Mouse (Mus musculus) liver, embryonic 11.5 days (tissue): Measurements from ENCODE around the gene Gjb4. TPM values are rescaled to one million over a fixed set of nuclear protein-coding genes. Genes with fewer than 3 reads are reported as not detected.

Experiments
- ATAC-seq: fragments of 200-750 bp; cut with Nextera tagmentation; replicated peaks from 2 replicates; pipeline ENCODE4 v1.8.0; 2017; ENCODE audit warnings: moderate number of reproducible peaks, mild to moderate bottlenecking, moderate TSS enrichment, moderate library complexity; ENCODE audit not compliant: low FRiP score
- DNase-seq: peaks from one replicate; pipeline ENCODE4 v3.0.0-alpha.2; 2017; ENCODE audit warnings: low spot score
- H3K27ac ChIP-seq: fragments of 300-500 bp; sonication (generic); 2 replicates; pipeline ENCODE4 v1.5.1; 2014; ENCODE audit warnings: mild to moderate bottlenecking, low read depth, low read length, control low read depth
- H3K27me3 ChIP-seq: fragments of 300-500 bp; sonication (generic); replicated peaks from 2 replicates; pipeline ENCODE4 v1.6.1; 2014; ENCODE audit warnings: low read length, mixed read lengths; ENCODE audit not compliant: control insufficient read depth, insufficient read depth
- H3K36me3 ChIP-seq: fragments of 300-500 bp; sonication (generic); 2 replicates; pipeline ENCODE4 v1.6.1; 2014; ENCODE audit warnings: mild to moderate bottlenecking, low read length, moderate library complexity, mixed read lengths; ENCODE audit not compliant: control insufficient read depth, insufficient read depth
- H3K4me1 ChIP-seq: fragments of 300-500 bp; sonication (generic); replicated peaks from 2 replicates; pipeline ENCODE4 v1.6.1; 2014; ENCODE audit warnings: low read length, mixed read lengths; ENCODE audit not compliant: control insufficient read depth, insufficient read depth
- H3K4me2 ChIP-seq: fragments of 300-500 bp; sonication (generic); 2 replicates; pipeline ENCODE4 v1.6.1; 2014; ENCODE audit warnings: mild to moderate bottlenecking, control low read depth, moderate library complexity
- H3K4me3 ChIP-seq: fragments of 300-500 bp; sonication (generic); 2 replicates; pipeline ENCODE4 v1.5.1; 2014; ENCODE audit warnings: low read depth, low read length, control low read depth
- H3K9ac ChIP-seq: fragments of 300-500 bp; sonication (generic); 2 replicates; pipeline ENCODE4 v1.6.1; 2014; ENCODE audit warnings: low read depth, low read length, control low read depth
- H3K9me3 ChIP-seq: fragments of 300-500 bp; sonication (generic); 2 replicates; pipeline ENCODE4 v1.6.1; 2016; ENCODE audit warnings: low read length, inconsistent platforms, mixed read lengths; ENCODE audit not compliant: control insufficient read depth
- WGBS: fragments of 180-500 bp; shearing (Covaris S2); extraction: QIAGEN DNeasy Blood & Tissue Kit; methylation state at CpG from one replicate; pipeline ENCODE4 v1.1.7; 2014; 5-methylcytosine and 5-hydroxymethylcytosine counted together
- polyA plus RNA-seq: library from polyadenylated mRNA; unstranded; fragments of >200 nt; fragmentation: Nextera tagmentation; extraction: Ambion mirVana; gene quantifications from 2 replicates; pipeline ENCODE4 v1.2.1, GENCODE M21; 2014

Gene Gjb4
- polyA plus RNA-seq, 1 experiment from 2014 or later, result not detected

DNA sequence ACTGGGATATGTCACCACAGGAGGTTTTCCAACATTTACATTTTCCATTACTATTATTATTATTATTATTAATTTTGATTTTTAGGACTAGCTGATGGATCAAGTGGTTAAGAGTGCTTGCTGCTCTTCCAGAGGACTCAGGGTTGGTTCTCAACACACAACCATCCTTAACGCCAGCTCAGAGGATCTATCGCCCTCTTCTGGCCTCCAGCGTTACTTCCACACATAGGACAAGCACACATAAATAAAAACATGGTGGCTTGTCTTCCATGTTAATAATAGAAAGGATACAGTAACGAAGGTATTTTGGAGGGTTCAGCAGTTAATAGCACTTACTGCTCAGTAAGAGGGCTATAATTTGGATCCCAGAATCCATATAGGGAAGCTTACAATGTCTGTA, 20.8 kb upstream of the Gjb4 start:
- Histone ChIP-seq H3K9me3 (no peaks in the 10 kb centered on the region), H3K4me2 (no peak overlapping the region), H3K27ac (no peak overlapping the region), H3K36me3 (no peaks in the 10 kb centered on the region), H3K4me3 (no peak overlapping the region), H3K9ac (no peak overlapping the region), H3K4me1 (no peaks in the 10 kb centered on the region), H3K27me3 (no peaks in the 10 kb centered on the region)
- 79% methylated on average over 4 of the region's 4 CpGs for WGBS
- DNase-seq (no peak), ATAC-seq (no peak)

DNA sequence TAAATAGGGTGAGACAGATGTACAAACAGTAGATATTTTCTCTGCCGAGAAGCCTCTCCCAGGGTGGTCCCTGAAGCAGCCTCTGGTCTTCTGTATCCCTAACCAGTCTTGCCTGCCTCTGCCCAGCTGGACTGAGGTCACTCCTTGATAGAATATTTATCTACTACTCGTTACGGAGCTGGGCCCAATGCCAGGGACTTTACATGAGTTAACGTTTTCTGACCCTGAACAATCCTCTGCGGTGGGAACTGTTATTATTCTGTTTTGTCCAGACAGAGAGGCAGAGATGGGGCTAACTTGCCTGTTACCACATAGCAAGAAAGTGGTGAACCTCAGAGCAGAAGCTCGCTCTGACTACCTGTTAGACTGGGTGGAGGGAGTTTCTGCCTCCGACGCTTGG, 19.6 kb upstream of the Gjb4 start:
- no peak overlapping the region for H3K4me3 ChIP-seq
- no peaks in the 10 kb centered on the region for H3K9me3 ChIP-seq
- H3K27ac ChIP-seq, result no peak overlapping the region
- 61% methylated on average over 8 of the region's 8 CpGs for WGBS
- DNase-seq (no peak), ATAC-seq (no peak)
- H3K4me2 ChIP-seq, result no peak overlapping the region
- H3K27me3 ChIP-seq, result no peaks in the 10 kb centered on the region
- H3K9ac ChIP-seq, result no peak overlapping the region
- no peaks in the 10 kb centered on the region for H3K36me3 ChIP-seq
- H3K4me1 ChIP-seq, result no peaks in the 10 kb centered on the region

DNA sequence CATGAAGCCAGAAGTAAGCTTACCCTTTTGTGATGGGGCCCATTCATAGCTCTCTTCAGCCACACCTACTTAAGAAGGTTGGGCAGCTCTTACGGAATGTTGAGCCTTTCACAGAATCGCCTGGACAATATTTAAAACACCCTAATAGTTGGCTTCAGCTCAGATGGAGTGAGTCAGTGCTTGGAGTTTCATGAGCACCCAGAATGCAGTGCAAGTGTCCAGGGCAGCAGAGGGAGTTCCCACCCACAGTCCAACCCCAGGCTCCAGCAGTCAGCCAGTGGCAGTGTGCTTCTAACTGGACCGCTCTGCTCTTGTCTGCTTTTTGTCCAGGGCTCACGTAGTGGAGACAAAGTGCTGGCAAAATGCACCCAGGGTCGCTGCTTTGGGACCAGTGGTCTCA, 17.7 kb upstream of the Gjb4 start:
- 68% methylated on average over 5 of the region's 5 CpGs for WGBS
- no peaks in the 10 kb centered on the region for H3K9me3 ChIP-seq
- H3K36me3 ChIP-seq, result no peaks in the 10 kb centered on the region
- H3K4me2 ChIP-seq, result no peak overlapping the region
- DNase-seq (no peak), ATAC-seq (no peak)
- no peaks in the 10 kb centered on the region for H3K27me3 ChIP-seq
- no peak overlapping the region for H3K4me3 ChIP-seq
- no peak overlapping the region for H3K9ac ChIP-seq
- H3K4me1 ChIP-seq, result no peaks in the 10 kb centered on the region
- H3K27ac ChIP-seq, result no peak overlapping the region

DNA sequence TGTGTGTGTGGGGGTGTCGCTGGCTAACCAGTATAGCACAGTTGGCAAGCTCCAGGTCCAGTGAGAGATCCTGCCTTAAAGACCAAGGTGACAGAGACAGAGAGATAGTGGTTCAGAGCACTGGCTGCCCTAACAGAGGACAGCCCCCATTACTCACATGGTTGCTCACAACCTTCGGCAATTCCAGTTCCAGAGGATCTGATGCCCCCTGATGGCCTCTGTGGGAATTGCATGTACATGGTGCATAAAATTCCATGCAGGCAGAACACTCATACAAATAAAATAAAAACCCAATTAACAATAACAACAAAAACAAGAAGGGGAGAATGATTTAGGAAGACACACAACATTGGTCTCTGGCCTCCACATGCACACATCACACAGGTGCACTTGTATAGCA, 16.6 kb upstream of the Gjb4 start:
- 45% methylated on average over 2 of the region's 2 CpGs for WGBS
- H3K36me3 ChIP-seq, result no peaks in the 10 kb centered on the region
- no peak for DNase-seq
- no peak overlapping the region for H3K4me2 ChIP-seq
- no peak overlapping the region for H3K9ac ChIP-seq
- no peaks in the 10 kb centered on the region for H3K9me3 ChIP-seq
- no peak overlapping the region for H3K27ac ChIP-seq
- H3K27me3 ChIP-seq, result no peaks in the 10 kb centered on the region
- no peak overlapping the region for H3K4me3 ChIP-seq
- no peaks in the 10 kb centered on the region for H3K4me1 ChIP-seq
- ATAC-seq, result no peak

DNA sequence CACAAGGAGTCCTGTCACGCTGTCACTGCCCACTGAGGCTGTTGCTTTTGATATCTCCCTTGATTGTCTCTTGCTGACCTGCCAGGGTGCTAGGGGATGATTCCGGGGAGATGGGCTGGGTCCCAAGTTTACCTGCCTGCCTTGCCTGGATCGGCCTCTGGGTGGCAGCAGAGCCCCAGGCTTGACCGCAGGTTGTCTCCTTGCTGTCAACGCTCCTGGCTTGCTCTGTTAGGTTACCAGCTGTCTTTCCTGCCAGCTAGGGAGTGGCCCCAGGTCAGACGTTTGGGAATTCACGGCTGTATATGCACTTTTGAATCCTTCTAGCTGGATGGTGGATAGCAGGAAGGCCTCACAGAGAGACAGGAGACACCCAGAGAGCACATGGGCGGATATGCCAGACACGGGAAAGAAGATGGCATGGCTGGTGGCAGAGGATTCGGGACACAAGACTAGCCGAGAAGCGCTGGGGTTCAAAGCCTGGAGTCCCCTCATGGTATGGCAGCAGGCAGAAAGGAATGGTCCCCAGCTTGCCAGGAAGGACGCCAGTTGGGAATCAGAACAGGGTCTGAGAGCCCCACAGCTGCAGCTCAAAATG, 14.6 kb upstream of the Gjb4 start:
- Histone ChIP-seq H3K36me3 (no peaks in the 10 kb centered on the region), H3K4me3 (no peak overlapping the region), H3K4me2 (no peak overlapping the region), H3K27me3 (no peaks in the 10 kb centered on the region), H3K27ac (no peak overlapping the region), H3K4me1 (no peaks in the 10 kb centered on the region), H3K9me3 (no peaks in the 10 kb centered on the region), H3K9ac (no peak overlapping the region)
- DNase-seq, result peak; percentile 69
- 28% methylated on average over 13 of the region's 13 CpGs for WGBS
- ATAC-seq, result no peak

DNA sequence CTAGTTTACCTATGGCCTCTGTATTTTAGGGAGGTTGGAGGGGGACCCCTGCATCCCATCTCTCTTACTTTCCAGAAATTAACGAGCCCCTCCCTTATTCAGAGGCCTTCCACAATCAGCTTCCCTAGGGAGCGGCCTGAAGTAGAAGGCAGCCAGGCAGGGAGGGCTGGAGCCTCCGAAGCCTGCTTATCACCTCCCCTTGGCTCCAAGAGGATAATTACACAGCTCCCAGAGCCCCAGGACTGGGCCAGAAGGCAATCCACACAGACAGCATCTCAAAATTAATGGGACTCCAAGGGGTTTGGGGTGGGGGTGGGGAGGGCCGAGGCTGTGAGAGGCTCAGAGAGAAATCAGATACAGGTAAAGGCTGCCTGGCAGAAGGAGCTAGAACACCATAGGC, 12.0 kb upstream of the Gjb4 start:
- no peak overlapping the region for H3K4me3 ChIP-seq
- H3K9me3 ChIP-seq, result no peaks in the 10 kb centered on the region
- no peak overlapping the region for H3K9ac ChIP-seq
- ATAC-seq, result no peak
- H3K27me3 ChIP-seq, result no peaks in the 10 kb centered on the region
- no peaks in the 10 kb centered on the region for H3K36me3 ChIP-seq
- WGBS, result 32% methylated on average over 4 of the region's 4 CpGs
- no peak overlapping the region for H3K27ac ChIP-seq
- DNase-seq, result no peak
- no peaks in the 10 kb centered on the region for H3K4me1 ChIP-seq
- no peak overlapping the region for H3K4me2 ChIP-seq

DNA sequence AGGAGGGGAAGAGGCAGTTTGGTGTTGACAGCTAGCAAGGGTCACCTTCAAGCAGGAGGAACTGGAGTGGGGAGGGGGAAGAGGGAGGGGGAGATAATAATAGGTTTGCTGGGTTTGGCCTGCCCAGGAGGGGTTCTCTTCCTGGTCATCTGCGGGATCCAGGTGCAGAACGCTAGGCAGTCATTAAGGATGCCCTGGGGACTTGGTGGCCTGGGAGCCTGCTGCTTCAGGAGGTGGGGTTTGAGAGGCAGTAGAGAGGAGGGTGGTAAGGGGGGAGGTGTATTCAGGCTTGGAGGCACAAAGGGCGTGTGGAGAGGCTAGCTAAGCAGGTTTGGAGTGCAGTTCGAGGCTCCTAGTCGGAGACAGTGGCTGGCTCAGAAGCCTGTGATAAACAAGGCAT, 11.6 kb upstream of the Gjb4 start:
- Histone ChIP-seq H3K27ac (no peak overlapping the region), H3K36me3 (no peaks in the 10 kb centered on the region), H3K4me2 (no peak overlapping the region), H3K4me1 (no peaks in the 10 kb centered on the region), H3K9me3 (no peaks in the 10 kb centered on the region), H3K4me3 (no peak overlapping the region), H3K27me3 (no peaks in the 10 kb centered on the region), H3K9ac (no peak overlapping the region)
- DNase-seq (no peak), ATAC-seq (no peak)
- WGBS, result 33% methylated on average over 5 of the region's 5 CpGs

DNA sequence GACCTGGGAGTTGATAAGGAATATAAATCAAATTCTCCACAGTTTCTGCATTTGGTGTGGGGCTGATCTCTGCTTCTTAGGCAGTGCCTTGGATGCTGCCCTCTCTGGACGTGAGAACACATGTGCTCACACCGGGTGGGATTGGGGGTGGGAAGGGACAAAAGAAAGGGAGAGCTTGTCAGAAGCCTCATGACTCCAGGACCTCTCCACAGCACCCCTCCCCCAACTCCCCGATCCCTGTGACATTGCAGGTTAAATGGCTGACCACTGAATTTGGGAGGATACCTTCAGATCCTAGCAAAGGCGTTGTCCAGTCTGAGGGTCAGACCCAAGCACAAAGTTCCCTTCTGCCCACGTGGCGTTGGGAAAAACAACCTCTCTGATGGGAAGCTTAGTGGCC, 10.6 kb upstream of the Gjb4 start:
- no peak overlapping the region for H3K9ac ChIP-seq
- no peak overlapping the region for H3K4me3 ChIP-seq
- WGBS, result 60% methylated on average over 6 of the region's 6 CpGs
- H3K36me3 ChIP-seq, result no peaks in the 10 kb centered on the region
- no peaks in the 10 kb centered on the region for H3K4me1 ChIP-seq
- H3K4me2 ChIP-seq, result no peak overlapping the region
- DNase-seq (no peak), ATAC-seq (no peak)
- H3K9me3 ChIP-seq, result no peaks in the 10 kb centered on the region
- H3K27ac ChIP-seq, result no peak overlapping the region
- no peaks in the 10 kb centered on the region for H3K27me3 ChIP-seq

DNA sequence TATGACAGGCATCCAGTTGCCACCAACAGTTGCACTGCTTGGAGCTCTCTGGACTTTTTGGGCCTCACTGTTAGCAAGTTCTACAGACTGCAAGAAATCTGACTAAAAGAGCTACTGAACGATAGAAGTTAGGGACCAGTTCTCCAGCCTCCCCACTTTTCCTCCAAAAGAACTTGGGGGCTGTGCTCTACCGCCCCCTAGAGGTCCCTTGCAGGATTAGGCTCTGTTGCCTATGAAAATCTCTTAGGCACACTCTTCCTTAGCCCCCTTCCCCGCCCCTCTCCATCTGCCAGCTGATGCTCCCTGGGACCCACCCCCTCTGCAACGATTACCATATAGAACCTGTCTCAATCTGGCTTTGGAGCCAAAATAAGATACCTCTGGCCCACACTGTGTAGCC, 9.4 kb upstream of the Gjb4 start:
- DNase-seq, result no peak
- H3K4me1 ChIP-seq, result no peaks in the 10 kb centered on the region
- H3K27ac ChIP-seq, result no peak overlapping the region
- H3K36me3 ChIP-seq, result no peaks in the 10 kb centered on the region
- H3K27me3 ChIP-seq, result no peaks in the 10 kb centered on the region
- 59% methylated on average over 4 of the region's 4 CpGs for WGBS
- no peak overlapping the region for H3K4me3 ChIP-seq
- H3K9me3 ChIP-seq, result no peaks in the 10 kb centered on the region
- ATAC-seq, result no peak
- no peak overlapping the region for H3K4me2 ChIP-seq
- no peak overlapping the region for H3K9ac ChIP-seq
